Comparison of ENCODE assay signal across 8 mouse cellular contexts in the genomic region with DNA sequence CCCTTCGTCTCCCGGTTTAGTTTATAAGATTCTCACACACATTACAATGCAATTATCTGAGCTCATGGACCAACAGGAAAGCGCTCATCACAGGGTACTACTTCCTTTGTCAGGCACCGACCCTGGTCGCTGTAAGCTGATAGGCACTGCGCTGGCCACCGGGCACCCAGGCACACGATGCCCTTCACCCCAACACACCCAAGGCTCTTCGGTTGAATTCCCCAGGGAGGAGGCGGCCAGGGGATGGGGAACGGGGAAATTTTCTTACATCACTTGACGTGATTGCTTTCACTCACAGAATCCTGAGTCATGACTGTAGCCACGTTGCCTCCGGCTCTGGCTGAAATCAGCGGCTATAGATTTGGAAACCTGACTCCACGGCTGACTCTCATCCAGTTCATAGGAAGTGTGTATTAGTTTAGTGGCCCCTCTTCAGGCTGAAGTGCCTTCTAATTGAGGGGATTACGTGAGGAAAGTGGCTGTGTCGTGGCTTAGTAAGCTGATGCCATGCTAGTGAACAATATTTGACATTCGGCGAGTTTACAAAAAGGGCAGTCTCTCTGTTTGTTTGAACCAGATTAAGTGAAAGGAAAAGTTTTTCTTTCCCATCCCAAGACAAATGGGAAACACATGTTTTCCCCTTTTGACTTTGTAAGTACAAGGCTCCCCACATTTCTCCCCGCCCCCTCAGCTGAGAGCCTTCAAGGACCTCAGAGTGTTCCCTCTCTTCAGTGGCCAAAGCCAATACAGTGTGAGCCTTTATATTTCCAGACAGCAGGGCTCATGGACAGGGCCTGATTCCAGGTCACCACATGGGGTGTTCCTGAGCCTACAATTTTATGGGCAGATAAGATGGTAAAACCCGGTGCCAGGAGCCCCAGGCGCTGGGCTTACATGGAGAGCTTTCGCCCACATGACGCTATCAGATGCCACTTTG. TPM values are rescaled to one million over a fixed set of nuclear protein-coding genes. Genes with fewer than 3 reads are reported as not detected.
DNase-seq lines count a peak whose midpoint lies in the region; ATAC-seq and TF ChIP-seq lines count a peak whose summit lies in the region.

No protein-coding gene starts in this region.

- 0 out of 2 replicates have a peak overlapping the region, but pooled peaks have one; percentile 11 for H3K27ac ChIP-seq in left cerebral cortex, adult 2 months
- H3K27ac ChIP-seq in heart, embryonic 12.5 days (ENCODE audit: poor library complexity, severe bottlenecking), result peak overlapping the region; percentile 3; the same call in 1 of the 2 replicates

- H3K9ac ChIP-seq in heart, embryonic 12.5 days, result 0 out of 2 replicates have a peak overlapping the region, but pooled peaks have one; percentile 17

- no peaks in the 10 kb centered on the region for H3K9me3 ChIP-seq in heart, embryonic 12.5 days (replicated peaks)

- 32% methylated on average over 25 of the region's 25 CpGs for WGBS in heart, embryonic 12.5 days

- H3K4me2 ChIP-seq in heart, embryonic 12.5 days, result peak overlapping the region; percentile 53

- no peak for DNase-seq in left cerebral cortex, adult 2 months (ENCODE audit: extremely low spot score in 1 of 2, low spot score in 2 of 2)
- no peak for DNase-seq in left cerebral cortex, adult 18-20 months (ENCODE audit: low spot score in 2 of 2)
- peak; percentile 76 to 79 for DNase-seq in cerebellum, postnatal 14 days
- peak; percentile 70 for DNase-seq in mesoderm, embryonic 11.5 days (ENCODE audit: low read depth, low spot score)
- DNase-seq in thymus, adult 18-20 months, result no peak
- DNase-seq in natural killer cell, adult 2 months (ENCODE audit: low spot score in 2 of 2), result no peak
- DNase-seq in MN1 (ENCODE audit: low spot score), result no peak

- intact Hi-C loops in left cerebral cortex, adult 2 months (cut with DNase I), result no loop called here

- H3K4me3 ChIP-seq in left cerebral cortex, adult 2 months, result no peak overlapping the region
- H3K4me3 ChIP-seq in heart, embryonic 12.5 days, result 0 out of 2 replicates have a peak overlapping the region, but pooled peaks have one; percentile 1

- TF ChIP-seq CTCF in left cerebral cortex, adult 2 months (IDR thresholded peaks at IDR 0.05), result no peak

- ATAC-seq in heart, embryonic 12.5 days (ENCODE audit: insufficient number of reproducible peaks, low FRiP score), result no peak

- peaks cover 15% of the 10 kb centered on the region; the same call in 1 of the 2 replicates for H3K27me3 ChIP-seq in heart, embryonic 12.5 days (replicated peaks)

- no peaks in the 10 kb centered on the region for H3K36me3 ChIP-seq in heart, embryonic 12.5 days

- peaks cover 18% of the 10 kb centered on the region for H3K4me1 ChIP-seq in heart, embryonic 12.5 days (replicated peaks)

RNA-seq across cellular contexts. Expression of a gene that starts 51.4 kb away (rescaled TPM):
- total RNA-seq in left cerebral cortex, adult 2 months (2021), result 1 to 10 TPM in 1 of 2 experiments, under 1 TPM in 1; 0.70 to 1.2 TPM
- 1 to 10 TPM; 1.3 to 1.6 TPM for total RNA-seq in left cerebral cortex, adult 18-20 months (2021)
- 0.24 and 0.63 TPM in 2 replicates for polyA plus RNA-seq in heart, embryonic 12.5 days (2016; fragmentation: Nextera tagmentation; extraction: Ambion mirVana)

Comparison
In these comparisons a context has a peak if more than half of its experiments do, and no peak if none do; other contexts are left out.
1. DNase-seq: peak in cerebellum, postnatal 14 days (2 of 2) and mesoderm, embryonic 11.5 days (single experiment); none in left cerebral cortex, adult 2 months (0 of 2), left cerebral cortex, adult 18-20 months (0 of 2), thymus, adult 18-20 months (0 of 2), natural killer cell, adult 2 months (0 of 2) and MN1 (single experiment).